Mouse (Mus musculus) stomach, embryonic 14.5 days (tissue): ENCODE measurements around the gene Wnt2b. TPM values are rescaled to one million over a fixed set of nuclear protein-coding genes. Genes with fewer than 3 reads are reported as not detected.

Experiments
- ATAC-seq: fragments of 200-750 bp; cut with Nextera tagmentation; 2 replicates; pipeline ENCODE4 v1.8.0; 2017; ENCODE audit warnings: low read depth, moderate TSS enrichment; ENCODE audit not compliant: insufficient number of reproducible peaks, insufficient read depth, low FRiP score
- H3K27ac ChIP-seq: fragments of 300-500 bp; sonication (generic); 2 replicates; pipeline ENCODE4 v1.5.1; 2014; ENCODE audit warnings: mild to moderate bottlenecking, low read length, moderate library complexity, mixed read lengths
- H3K27me3 ChIP-seq: fragments of 300-500 bp; sonication (generic); 2 replicates; pipeline ENCODE4 v1.6.1; 2014; ENCODE audit warnings: low read length, control low read depth, mixed read lengths; ENCODE audit not compliant: control insufficient read depth, insufficient read depth
- H3K36me3 ChIP-seq: fragments of 300-500 bp; sonication (generic); 2 replicates; pipeline ENCODE4 v1.6.1; 2014; ENCODE audit warnings: mild to moderate bottlenecking, control low read depth, low read length, moderate library complexity, mixed read lengths; ENCODE audit not compliant: control insufficient read depth, insufficient read depth
- H3K4me1 ChIP-seq: fragments of 300-500 bp; sonication (generic); 2 replicates; pipeline ENCODE4 v1.6.1; 2014; ENCODE audit warnings: low read length, control low read depth, mixed read lengths; ENCODE audit not compliant: control insufficient read depth, insufficient read depth
- H3K4me2 ChIP-seq: fragments of 300-500 bp; sonication (generic); replicated peaks from 2 replicates; pipeline ENCODE4 v1.6.1; 2014; ENCODE audit warnings: low read depth, low read length, control low read depth
- H3K4me3 ChIP-seq: fragments of 300-500 bp; sonication (generic); 2 replicates; pipeline ENCODE4 v1.5.1; 2014; ENCODE audit warnings: low read depth, low read length, control low read depth
- H3K9ac ChIP-seq: fragments of 300-500 bp; sonication (generic); replicated peaks from 2 replicates; pipeline ENCODE4 v1.6.1; 2014; ENCODE audit warnings: low read depth, mild to moderate bottlenecking, control low read depth, low read length, moderate library complexity, mixed read lengths
- H3K9me3 ChIP-seq: fragments of 300-500 bp; sonication (generic); 2 replicates; pipeline ENCODE4 v1.6.1; 2016; ENCODE audit warnings: low read depth, low read length, control low read depth; ENCODE audit not compliant: control insufficient read depth
- WGBS: fragments of 180-500 bp; shearing (Covaris S2); extraction: QIAGEN DNeasy Blood & Tissue Kit; methylation state at CpG from one replicate; pipeline ENCODE4 v1.1.7; 2014; 5-methylcytosine and 5-hydroxymethylcytosine counted together
- polyA plus RNA-seq: library from polyadenylated mRNA; unstranded; fragments of >200 nt; fragmentation: Nextera tagmentation; extraction: Ambion mirVana; gene quantifications from 2 replicates; pipeline ENCODE4 v1.2.1, GENCODE M21; 2014

Wnt2b gene
- polyA plus RNA-seq, 1 experiment from 2014 or later: 4.1 TPM

DNA sequence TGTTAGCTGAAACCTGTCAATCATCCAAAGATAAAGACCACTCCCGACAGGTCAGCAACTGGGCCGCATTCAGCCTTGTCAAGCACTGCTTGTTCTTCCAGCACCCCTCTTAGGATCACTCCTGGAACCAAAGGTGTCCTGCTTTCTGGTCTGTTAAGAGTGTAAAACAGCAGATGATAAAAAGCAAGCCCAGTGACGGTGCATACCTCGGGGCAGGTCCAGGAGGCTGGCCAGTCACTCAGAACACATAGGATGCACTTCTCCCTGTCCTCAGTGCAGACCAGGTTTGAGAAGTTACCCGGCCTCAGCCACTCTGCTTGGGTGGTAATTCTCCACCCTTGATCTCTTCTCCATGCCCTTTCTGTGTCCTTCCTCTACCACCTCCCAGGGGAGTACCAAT lies 19.0 kb downstream of the Wnt2b start:
- 0 out of 2 replicates have a peak, but pooled peaks have one; percentile 38 for ATAC-seq
- H3K27me3 ChIP-seq: no peaks in the 10 kb centered on the region
- H3K9ac ChIP-seq: no peak overlapping the region
- H3K4me2 ChIP-seq: no peak overlapping the region
- H3K9me3 ChIP-seq: no peaks in the 10 kb centered on the region
- H3K27ac ChIP-seq: peak overlapping the region; percentile 7; the same call in 1 of the 2 replicates
- no peak overlapping the region for H3K4me3 ChIP-seq
- H3K36me3 ChIP-seq: peaks cover 12% of the 10 kb centered on the region
- WGBS: 49% methylated on average over 5 of the region's 5 CpGs
- peaks cover 26% of the 10 kb centered on the region for H3K4me1 ChIP-seq

DNA sequence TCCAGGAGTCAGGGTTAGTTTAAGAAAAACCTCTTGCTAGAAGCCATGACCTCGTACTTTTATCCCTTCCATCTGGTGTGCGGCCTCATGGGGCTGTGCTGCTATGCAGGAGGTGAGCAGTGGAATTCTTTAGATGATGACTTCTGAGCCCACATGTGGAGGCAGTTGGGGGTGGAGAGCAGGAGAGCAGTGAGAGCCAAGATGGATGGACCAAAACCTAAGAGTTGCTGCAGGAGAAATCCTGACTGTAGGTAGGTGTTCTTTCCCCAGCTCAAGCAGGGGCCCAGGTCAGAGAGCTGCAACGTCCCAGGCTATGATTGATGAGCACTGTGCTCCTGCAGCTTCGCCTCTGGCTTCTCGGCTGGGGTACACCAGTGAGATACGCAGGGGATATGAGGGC lies 21.0 kb downstream of the Wnt2b start:
- peaks cover 26% of the 10 kb centered on the region for H3K4me1 ChIP-seq
- 31% methylated on average over 6 of the region's 6 CpGs for WGBS
- no peaks in the 10 kb centered on the region for H3K9me3 ChIP-seq
- H3K27ac ChIP-seq: no peak overlapping the region; the same call in 1 of the 2 replicates
- no peak overlapping the region for H3K9ac ChIP-seq
- no peak overlapping the region for H3K4me2 ChIP-seq
- H3K4me3 ChIP-seq: no peak overlapping the region
- no peaks in the 10 kb centered on the region for H3K27me3 ChIP-seq
- ATAC-seq: no peak
- H3K36me3 ChIP-seq: no peaks in the 10 kb centered on the region; the same call in 1 of the 2 replicates

DNA sequence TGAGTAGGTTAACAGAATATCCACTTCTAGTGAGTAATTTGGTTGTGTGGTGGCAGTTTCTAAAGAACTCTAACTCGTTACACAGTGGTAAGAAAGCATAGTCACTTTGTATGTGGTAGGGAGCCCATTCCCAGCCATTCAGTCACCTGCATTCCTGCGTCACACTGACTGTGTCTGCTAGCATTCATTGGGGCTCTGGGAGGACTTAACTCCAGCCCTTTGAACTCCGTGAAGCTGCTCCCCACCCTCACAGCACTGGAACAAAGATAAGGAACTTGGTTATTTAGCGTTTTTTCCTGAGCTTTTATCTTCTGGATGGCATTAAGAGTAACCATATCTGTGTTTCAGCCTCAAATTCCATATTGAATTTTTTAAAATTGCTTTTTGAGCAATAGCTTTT lies 23.4 kb downstream of the Wnt2b start:
- no peaks in the 10 kb centered on the region for H3K9me3 ChIP-seq
- H3K4me2 ChIP-seq: no peak overlapping the region
- H3K36me3 ChIP-seq: peaks cover 3% of the 10 kb centered on the region; the same call in 1 of the 2 replicates
- no peaks in the 10 kb centered on the region for H3K27me3 ChIP-seq
- H3K27ac ChIP-seq: no peak overlapping the region; the same call in 1 of the 2 replicates
- 34% methylated on average over 4 of the region's 4 CpGs for WGBS
- peaks cover 13% of the 10 kb centered on the region; the same call in 1 of the 2 replicates for H3K4me1 ChIP-seq
- no peak overlapping the region for H3K9ac ChIP-seq
- no peak for ATAC-seq
- H3K4me3 ChIP-seq: no peak overlapping the region

DNA sequence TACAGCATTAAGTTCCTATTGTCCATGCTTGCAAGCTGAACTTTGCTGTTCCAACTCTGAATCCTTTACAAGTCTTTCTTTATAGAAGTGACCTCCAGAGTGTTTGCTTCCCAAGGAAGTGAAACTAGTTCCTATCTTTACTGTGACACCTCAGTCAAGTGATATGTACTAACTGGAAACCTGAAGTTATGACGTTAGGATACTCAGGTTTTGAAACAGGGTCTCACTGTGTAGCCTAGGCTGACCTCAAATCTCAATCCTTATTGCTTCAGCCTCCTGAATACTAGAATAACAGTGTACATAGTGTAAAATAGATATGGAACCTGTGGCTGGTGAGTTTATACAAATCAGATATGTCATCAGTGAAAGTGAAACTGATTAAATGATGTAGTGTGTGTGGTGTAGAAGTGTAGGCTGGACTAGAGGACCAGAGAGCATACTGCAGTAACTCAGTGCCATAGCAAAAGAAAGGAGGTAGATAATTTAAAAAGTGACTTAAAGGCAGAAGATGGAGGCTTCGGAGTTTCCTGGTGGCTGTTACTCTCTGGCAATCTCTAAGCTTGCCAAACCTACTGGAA lies 23.9 kb downstream of the Wnt2b start:
- Histone ChIP-seq H3K36me3 (peaks cover 3% of the 10 kb centered on the region; the same call in 1 of the 2 replicates), H3K27me3 (no peaks in the 10 kb centered on the region), H3K9ac (no peak overlapping the region), H3K9me3 (no peaks in the 10 kb centered on the region), H3K4me1 (peaks cover 8% of the 10 kb centered on the region; the same call in 1 of the 2 replicates), H3K27ac (no peak overlapping the region; the same call in 1 of the 2 replicates), H3K4me3 (no peak overlapping the region), H3K4me2 (no peak overlapping the region)
- 85% methylated on average over 2 of the region's 2 CpGs for WGBS
- ATAC-seq: no peak

DNA sequence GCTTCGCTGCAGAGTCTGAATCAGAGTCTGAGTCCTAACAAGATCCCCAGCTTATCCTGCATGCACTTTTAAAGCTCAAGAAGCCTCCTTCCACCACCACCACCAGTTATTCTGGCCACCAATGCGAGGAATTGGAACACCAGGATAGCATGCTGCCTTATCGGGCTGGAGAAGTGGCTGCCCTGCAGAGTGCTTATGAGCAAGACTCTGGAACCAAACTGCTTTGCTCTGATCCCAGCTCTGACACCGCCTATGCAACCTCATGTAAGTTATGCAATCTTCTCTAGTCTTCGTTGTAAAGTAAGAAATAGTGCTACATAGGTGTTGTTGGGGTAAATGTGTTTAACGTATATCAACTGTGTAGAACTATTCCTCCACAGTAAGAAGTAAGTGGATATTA lies 32.3 kb downstream of the Wnt2b start:
- H3K27ac ChIP-seq: no peak overlapping the region
- no peaks in the 10 kb centered on the region for H3K9me3 ChIP-seq
- no peak for ATAC-seq
- 94% methylated on average over 6 of the region's 6 CpGs for WGBS
- H3K4me2 ChIP-seq: no peak overlapping the region
- no peaks in the 10 kb centered on the region for H3K27me3 ChIP-seq
- no peaks in the 10 kb centered on the region for H3K4me1 ChIP-seq
- H3K4me3 ChIP-seq: no peak overlapping the region
- peaks cover 15% of the 10 kb centered on the region for H3K36me3 ChIP-seq
- no peak overlapping the region for H3K9ac ChIP-seq

DNA sequence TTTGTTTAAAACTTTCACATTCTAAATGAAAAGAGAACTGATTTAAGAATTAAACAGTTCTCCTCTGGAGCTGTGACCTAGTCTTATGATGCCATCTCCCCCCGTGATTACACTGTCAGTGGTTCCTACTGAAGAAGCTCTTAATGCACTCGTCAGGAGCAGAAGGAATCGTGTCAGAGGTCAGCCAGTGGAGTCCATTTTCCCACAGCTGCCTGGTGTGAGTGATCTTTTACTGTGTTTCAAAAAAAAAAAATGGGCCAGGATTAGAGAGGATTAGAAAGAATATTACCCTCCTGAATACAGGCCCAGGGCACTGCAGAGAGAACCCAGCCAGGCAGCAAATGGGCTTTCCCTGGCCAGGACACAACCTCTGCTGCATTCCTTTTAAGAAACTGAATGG lies 46.7 kb downstream of the Wnt2b start:
- Histone ChIP-seq H3K36me3 (peaks cover 11% of the 10 kb centered on the region), H3K4me1 (no peaks in the 10 kb centered on the region), H3K4me3 (no peak overlapping the region), H3K9ac (no peak overlapping the region), H3K27me3 (no peaks in the 10 kb centered on the region), H3K9me3 (no peaks in the 10 kb centered on the region), H3K27ac (no peak overlapping the region), H3K4me2 (no peak overlapping the region)
- WGBS: 38% methylated on average over 3 of the region's 3 CpGs
- ATAC-seq: no peak

DNA sequence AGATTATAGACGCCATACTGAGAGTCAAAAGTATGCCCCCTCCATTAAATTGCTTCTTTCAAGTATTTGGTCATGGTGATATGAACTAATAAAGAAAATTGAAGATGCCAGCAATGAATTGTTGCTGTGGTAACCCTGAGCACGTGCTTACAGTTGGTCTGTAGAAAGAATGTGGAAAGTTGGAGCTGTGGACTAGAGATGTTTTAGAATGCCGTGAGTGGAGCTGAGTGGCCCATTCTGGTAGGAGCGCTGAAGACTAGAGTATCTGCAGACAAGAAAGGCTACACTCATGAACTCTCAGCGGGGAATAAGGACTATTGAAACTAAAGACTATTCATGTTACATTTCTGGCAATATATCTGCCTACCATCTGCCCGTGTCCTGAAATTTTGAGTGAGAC lies 52.5 kb downstream of the Wnt2b start:
- 91% methylated on average over 6 of the region's 6 CpGs for WGBS
- H3K36me3 ChIP-seq: peaks cover 9% of the 10 kb centered on the region

DNA sequence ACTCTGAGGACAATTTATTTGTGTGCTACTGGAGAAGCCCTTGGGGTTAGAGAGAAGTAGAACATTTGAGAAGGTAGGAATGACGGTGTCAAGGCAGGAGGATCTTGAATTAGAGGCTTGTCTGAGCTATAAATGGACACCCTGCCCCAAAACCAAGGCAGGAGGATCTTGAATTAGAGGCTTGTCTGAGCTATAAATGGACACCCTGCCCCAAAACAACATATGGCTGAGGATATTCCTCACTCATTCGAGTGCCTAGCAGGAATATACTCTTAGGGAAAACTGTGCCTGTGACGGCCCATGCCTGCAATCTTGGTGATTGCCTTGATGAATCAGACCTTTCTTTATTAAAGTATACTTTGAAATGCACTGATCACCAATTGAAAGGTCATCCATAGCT lies 55.7 kb downstream of the Wnt2b start:
- no peak for ATAC-seq
- H3K9ac ChIP-seq: no peak overlapping the region
- H3K4me3 ChIP-seq: no peak overlapping the region
- no peak overlapping the region for H3K27ac ChIP-seq
- no peaks in the 10 kb centered on the region for H3K27me3 ChIP-seq
- H3K4me2 ChIP-seq: no peak overlapping the region
- H3K36me3 ChIP-seq: peaks cover 12% of the 10 kb centered on the region
- 87% methylated on average over 3 of the region's 3 CpGs for WGBS
- H3K9me3 ChIP-seq: no peaks in the 10 kb centered on the region
- H3K4me1 ChIP-seq: no peaks in the 10 kb centered on the region

More for the DNA sequence above, 52.5 kb downstream of the Wnt2b start:
- Histone ChIP-seq H3K9ac (no peak overlapping the region), H3K27ac (no peak overlapping the region), H3K4me1 (no peaks in the 10 kb centered on the region), H3K27me3 (no peaks in the 10 kb centered on the region), H3K4me2 (no peak overlapping the region), H3K9me3 (no peaks in the 10 kb centered on the region), H3K4me3 (no peak overlapping the region)
- no peak for ATAC-seq

DNA sequence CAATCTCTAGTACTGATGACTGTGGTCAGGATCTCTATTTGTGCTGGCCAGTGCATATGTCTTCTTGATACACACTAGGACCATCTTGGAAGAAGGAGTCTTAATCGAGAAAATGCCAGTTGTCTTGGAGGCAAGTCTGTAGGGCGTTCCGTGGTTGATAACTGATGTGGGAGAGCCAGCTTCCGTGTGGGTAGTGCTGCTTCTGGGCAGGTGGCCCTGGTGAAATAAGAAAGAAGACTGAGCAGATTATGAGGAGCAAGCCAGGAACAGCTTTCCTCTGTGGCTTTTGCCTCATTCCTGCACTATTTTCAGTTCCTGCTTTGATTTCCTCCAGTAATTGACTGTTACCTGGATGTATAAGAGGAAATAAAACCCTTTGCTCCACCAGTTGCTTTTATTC lies 56.3 kb downstream of the Wnt2b start:
- Histone ChIP-seq H3K9me3 (no peaks in the 10 kb centered on the region), H3K9ac (no peak overlapping the region), H3K36me3 (peaks cover 12% of the 10 kb centered on the region), H3K4me1 (no peaks in the 10 kb centered on the region), H3K4me3 (no peak overlapping the region), H3K4me2 (no peak overlapping the region), H3K27me3 (no peaks in the 10 kb centered on the region), H3K27ac (no peak overlapping the region)
- no peak for ATAC-seq
- 97% methylated on average over 4 of the region's 4 CpGs for WGBS
